Mouse (Mus musculus): ENCODE measurements around the gene Negr1.

Gene Negr1

DNA sequence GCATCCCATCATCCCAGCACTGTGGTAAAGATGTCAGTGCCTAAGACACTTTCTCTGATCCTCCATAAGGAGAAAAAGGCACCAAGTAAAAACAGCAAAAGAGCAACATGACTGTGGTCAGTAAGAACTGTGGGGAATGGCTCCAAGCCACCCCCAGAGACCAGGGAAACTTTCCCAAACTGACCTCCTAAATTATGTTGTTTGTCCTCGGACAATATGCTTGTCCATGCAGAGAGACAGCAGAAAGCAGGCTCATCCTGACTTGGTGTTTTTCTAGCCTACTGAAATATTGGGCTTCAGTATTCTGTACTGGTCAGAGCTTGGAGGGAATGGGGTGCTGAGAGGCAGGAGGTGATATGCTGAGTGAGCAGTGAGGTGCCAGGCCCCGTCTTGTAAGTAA, 647.8 kb downstream of the Negr1 start:
- no peak for DNase-seq (ENCODE audit: low read depth, low spot score)

DNA sequence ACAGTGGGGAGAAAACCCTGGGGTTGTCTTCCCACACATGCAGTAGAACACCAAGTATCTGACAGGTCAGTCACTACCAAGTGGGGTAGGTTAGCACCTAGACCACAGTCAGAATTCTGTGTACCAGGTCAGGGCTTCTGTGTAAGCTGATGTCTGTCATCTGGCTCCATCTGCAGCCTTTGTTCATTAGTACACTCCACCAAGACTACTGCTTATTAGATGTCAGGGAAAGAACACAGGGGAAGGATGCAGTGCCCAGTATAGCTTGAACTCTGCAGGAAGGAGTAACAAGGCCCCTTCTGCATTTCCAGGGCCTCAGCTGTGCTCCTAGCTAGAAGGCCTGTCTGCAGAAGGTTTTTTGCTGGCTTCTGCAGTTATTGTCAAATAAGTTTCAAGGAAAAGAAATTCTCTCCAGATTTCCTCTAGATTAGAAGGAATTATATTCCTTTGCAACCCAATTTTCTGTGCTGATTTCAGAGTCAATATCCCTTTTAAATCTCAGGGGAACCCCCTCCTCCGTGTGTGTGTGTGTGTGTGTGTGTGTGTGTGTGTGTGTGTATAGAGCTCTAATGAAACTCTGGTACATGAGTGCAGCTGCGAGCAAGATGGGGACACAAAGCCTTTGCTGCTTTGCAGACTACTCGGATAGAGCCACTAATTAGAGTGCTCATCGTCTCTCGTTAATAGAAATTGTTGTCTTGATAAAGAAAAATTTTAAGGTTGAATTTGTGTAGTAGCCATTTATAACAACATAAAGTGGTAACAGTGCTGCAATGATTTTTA, 654.5 kb downstream of the Negr1 start:
- no peak for DNase-seq (ENCODE audit: low read depth, low spot score)

DNA sequence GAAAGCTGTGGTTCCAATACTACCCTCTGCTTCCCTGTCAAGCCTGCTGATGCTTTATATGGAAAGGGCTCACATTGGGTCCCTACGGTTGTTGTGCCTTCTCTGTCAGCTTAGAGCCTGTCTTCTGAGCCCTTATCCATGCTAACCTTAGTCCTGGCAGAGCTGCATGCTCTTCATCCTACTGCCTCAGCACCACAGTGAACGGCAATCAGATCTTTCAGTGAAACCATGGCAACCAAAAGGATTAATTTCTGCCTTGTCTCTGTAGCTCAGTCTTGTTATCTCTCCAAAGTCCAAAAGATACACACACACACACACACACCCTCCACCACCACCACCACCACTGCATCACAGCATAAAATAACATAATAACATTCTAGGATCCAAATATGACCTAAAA, 656.2 kb downstream of the Negr1 start:
- no peak for DNase-seq (ENCODE audit: low read depth, low spot score)

DNA sequence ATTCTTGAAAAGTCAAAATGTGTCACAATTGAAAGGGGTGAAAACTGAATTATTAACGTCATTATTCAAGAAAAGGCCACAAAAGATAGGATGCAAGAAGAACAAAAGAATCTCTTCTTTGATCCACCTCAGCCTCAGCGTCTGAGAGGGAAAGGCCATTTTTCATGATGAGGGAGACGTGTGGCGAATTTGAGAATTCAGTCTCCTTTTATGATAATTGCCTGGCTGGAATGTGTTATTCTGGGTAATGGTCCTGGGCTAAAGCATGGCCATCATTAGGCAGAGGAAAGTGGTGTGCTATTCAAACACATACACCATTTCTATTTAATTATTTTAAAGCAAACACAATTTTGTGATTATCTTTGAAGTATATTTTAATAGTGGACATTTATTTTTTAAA, 663.3 kb downstream of the Negr1 start:
- no peak for DNase-seq (ENCODE audit: low read depth, low spot score)

DNA sequence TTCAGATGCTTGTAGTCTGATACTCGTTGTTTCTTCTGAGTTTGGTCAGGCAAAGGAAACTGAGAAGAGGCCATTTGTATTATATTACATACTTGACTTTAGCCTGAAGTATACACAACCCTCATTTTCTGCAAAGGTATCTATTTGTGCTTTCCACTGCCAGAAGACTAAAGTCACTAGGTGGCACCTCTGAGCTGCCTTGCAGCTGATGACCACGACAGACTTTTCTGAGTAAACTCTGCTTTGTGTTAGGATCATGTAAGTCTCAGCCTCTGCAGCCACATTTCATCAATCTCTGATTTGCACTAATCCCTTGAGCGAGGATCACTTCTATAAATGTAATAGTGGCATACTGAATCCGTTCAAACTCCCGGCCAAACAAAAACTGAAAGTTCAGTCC, 671.1 kb downstream of the Negr1 start:
- peak; percentile 19 for DNase-seq (ENCODE audit: low read depth, low spot score)

DNA sequence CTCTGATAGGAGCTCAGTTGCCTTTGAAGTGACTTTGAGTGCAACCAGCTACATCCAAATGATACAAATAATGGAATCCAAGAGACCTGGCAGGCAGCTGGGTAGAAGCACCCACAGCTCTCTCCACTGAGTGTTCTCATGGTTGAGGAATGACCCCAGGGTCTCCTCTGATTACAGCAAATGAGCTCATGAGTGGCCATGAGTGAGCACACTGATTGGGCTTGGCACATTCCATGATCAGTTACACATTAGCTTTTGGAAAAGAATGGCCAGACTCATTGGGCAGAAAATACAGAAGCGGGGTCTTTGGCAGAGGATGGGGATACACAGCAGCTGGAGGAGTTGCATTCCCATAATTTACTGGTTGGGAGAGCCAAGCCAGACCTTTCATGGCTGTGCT, 678.6 kb downstream of the Negr1 start:
- DNase-seq (ENCODE audit: low read depth, low spot score): no peak

DNA sequence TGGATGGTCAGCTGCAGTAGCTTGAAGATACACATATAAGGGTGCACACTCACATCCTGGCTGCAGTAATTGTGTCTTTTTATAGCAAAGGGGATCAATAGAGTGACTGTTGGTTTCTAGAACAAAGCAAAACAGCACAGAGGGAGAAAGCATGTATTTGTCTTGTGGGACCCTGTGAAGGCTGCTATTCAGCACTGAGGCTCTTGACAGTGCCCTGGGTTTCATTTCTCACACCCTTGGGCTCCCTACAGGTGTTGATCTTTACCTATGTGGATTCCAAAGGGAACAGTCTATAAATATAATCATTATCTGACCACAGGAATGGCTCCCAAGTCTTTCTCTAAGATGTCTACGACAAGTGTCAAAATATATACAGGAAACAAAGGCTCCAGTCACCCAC, 693.9 kb downstream of the Negr1 start:
- DNase-seq (ENCODE audit: low read depth, low spot score): peak; percentile 24

DNA sequence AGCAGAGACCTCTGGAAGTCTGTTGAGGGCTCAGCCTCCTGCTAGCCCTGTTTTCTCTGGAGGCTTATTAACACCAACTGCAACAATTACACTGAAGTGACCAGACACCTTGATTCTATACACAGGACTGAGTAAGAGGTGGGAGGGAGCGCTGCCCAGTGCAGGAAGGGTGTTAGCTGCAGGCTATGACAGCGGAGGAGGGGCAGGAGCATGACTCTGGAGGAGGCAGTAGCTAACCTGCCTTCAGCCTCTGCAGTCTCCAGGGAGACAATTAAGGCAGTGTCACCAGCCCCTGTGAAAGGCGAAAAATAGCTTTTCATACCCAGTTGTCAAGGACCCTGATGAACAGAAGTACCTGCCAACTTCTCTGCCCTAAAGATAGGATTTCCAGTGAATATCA, 694.3 kb downstream of the Negr1 start:
- DNase-seq (ENCODE audit: low read depth, low spot score): peak; percentile 12

DNA sequence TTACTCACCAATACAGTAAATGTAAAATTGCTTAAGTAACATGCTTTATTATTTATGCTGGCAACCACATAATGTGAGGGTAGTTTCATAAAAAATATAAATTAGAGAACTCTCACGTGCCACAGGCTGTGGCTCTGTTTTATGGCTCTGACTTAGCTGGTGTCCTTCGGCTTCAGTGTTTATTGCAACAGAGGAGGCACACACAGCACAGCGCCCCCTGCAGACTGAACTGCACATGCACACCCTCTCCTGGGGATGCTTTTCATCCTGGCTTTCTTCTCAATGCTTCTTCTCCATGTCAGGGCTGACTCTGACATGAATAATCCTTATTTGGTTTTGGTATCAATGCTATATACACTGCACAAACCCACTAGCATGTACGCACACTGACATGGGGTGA, 707.1 kb downstream of the Negr1 start:
- no peak for DNase-seq (ENCODE audit: low read depth, low spot score)

DNA sequence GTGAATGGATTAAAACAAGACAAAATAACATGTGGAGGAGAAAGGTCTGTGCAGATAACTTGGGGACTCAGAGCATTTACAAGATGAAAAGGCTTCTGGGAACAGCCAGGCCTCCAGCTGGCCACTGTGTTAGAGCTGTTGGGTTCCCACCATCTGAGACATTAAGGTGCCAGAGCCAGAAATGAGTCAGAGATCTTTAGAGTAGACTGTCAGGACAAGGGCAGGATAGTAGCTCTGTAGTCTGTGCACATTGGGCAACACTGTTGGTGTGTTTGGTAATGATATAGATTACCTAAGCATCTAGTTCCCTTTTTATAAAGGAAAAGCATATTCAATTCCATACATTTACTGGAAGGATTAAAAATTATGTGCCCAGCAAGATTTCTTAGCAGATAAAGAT, 710.8 kb downstream of the Negr1 start:
- DNase-seq (ENCODE audit: low read depth, low spot score): no peak

DNA sequence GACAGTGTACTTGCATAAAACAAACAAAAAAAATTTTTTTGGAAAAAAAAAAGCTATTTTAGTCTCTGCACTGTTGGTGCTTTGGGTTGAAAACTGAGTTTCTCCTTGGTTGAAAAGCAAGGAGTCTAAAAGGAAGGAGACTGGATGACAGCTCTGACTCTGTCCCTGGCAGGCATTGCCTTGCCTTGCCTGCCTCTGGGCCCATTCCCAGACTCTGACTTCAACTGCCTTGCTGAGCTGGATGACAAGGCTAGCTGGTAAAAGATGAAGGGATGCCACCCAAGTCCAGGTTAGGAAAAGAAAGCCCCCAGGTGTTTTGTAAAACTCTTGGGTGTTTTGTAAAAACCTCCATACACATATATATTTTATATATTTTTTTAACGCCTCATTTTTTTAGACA, 712.5 kb downstream of the Negr1 start:
- no peak for DNase-seq (ENCODE audit: low read depth, low spot score)

DNA sequence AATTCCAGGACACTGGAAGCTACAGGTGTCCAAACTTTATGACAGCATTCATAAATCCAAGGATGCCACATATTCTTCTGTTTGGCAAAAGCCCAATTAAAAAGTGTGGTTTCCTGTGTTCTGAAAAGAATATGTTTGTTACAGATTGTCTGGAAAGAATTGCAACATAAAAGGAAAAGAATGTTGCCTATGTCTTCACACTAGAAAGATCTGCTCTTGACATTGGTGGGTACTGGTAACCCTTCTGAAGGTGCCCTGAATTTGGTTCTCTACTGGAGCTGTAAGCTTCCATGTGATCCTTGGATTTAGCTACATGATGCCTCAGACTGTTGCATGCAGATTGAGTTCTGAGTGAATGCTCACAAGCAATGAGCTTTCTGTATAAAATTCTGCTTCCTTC, 718.1 kb downstream of the Negr1 start:
- no peak for DNase-seq (ENCODE audit: low read depth, low spot score)

DNA sequence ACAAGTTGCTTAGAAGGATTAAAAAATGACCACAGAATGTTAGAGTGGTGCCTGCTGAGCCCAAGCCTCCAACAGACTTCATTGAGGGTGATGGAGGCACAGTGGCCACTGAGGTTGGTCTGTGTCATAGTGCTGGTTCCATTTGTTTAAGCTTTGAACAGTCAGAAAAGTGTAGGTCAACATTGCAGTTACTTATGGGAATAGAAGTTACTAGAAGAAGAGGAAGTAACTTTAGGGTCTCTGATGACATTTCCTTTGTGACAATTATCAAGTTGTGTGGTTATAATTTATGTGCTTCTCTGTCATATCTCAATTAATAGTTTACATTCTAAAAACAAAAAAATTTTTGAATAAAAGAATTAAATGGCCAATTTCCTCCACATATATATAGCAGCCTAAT, 719.7 kb downstream of the Negr1 start:
- DNase-seq (ENCODE audit: low read depth, low spot score): no peak

DNA sequence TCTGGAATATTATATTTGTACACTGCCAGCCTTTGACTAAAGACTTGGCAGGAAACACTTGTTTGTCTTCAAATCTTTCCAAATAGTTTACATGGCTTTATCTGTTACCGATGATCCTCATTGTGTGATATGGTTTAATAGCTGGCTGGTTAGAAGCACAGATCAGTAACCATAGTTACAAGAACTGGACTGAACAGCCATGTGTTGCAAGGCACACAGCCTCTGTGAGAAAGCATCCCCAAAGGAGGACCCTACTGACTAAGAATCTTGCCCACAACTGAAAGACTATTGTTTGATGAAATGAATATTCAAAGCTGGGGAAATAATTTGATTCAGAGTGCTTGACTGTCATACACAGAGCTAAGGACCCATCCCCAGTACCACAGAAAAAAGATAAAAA, 729.7 kb downstream of the Negr1 start:
- DNase-seq (ENCODE audit: low read depth, low spot score): no peak

DNA sequence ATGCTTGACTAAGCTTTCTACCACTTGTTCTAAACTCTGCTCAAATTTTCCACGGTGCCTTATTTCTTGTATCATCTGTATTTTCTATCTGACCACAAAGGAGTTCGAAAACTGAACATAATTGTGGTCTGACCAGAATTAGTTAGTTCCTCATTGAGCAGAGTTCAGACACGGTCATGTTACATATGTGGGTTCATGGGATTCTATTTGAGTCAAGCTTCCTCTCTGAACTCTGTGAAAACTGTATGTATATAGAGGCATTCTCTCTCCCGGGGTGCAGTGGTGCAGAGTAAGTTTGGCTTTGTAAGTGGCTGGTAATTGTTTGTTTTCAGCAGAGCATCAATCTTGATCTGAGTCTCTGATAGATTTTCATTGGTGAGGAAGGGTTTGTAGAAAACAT, 735.6 kb downstream of the Negr1 start:
- no peak for DNase-seq (ENCODE audit: low read depth, low spot score)

DNA sequence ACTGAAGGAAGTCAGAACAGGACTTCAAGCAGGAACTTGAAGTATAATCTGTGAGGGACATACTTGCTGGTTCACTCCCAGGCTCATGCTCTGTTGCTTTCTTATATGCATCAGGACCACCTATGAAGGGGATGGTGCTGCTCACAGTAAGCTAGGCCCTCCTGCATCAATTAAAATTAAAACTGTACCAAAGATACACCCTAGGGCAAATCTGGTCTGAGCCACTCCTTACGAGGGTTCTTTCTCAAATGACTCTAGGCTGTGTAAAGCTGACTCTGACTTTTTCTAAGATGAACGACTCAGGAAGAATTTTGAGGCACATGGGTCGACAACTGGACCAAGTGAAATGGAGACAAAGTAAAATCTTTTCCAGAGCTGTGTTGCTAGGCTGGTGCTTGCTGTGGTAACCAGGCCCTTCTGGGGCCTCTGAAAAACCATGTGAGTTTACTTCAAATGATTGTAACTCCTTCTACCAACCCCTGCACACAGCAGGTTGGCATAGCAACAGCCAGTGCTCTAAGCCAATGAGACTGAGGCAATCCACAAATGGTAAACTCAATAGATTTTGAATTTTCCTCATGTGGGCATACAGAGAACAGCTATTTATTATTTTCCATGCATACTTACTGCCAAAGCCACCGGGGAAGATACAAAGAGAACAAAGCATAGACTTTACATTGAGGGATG, 742.0 kb downstream of the Negr1 start:
- no peak for DNase-seq (ENCODE audit: low read depth, low spot score)

DNA sequence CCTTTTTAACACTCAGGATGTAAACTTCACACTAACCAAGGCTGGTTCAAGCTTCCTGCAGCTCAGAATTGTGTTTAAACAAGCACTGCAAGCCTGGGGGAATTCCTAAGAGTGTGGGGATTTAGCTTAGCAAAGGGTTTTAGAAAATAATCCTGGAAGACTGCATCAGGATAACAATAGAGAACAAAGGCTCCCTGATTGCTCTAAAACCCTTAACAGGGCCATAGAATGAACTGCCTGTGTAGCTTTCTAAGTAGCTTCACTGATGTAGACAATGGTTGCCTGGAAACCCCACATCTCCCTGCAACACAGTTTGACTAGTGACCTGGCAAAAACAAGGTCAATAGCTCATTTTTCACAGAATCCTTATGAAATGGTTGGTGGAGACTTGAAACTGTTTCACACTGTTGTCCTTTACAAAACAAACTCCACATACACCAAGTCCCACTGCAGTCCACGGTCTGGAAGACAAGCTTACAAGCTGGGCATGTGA, 759.5 kb downstream of the Negr1 start:
- DNase-seq (ENCODE audit: low read depth, low spot score): no peak

DNA sequence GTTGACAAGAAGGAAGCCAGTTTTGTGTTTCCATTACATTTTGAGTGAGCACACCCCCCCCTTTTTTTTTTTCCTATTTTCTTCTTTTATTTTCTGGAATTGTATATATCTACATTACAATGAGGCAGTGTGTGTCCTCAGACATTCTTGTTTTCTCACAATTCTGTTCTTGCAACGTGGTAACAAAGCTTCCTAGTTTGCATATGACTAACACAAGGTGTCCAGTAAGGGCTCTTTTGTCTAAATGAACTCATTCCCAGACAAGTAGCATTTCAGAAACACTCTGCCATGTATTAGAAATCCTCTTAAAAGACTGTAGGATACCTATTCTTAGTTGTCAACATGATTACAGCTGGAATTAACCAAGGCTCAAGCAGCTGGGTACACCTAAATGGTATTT, 760.2 kb downstream of the Negr1 start:
- no peak for DNase-seq (ENCODE audit: low read depth, low spot score)

DNA sequence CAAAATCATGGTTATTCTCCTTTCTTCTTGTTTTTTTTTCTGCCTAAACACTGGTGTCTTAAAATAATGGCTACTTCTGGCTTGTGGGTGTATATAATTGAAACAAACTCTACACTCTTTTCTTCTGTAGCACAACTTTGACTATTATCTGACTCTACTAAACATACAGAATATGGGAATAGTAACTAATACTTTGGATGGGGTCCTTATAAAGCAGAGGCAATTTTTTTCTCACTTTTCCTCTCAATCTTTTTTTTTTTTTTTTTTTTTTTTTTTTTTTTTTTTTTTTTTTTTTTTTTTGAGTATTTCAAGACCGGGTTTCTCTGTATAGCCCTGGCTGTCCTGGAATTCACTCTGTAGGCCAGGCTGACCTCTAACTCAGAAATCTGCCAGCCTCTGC, 772.6 kb downstream of the Negr1 start:
- no peak for DNase-seq (ENCODE audit: low read depth, low spot score)

DNA sequence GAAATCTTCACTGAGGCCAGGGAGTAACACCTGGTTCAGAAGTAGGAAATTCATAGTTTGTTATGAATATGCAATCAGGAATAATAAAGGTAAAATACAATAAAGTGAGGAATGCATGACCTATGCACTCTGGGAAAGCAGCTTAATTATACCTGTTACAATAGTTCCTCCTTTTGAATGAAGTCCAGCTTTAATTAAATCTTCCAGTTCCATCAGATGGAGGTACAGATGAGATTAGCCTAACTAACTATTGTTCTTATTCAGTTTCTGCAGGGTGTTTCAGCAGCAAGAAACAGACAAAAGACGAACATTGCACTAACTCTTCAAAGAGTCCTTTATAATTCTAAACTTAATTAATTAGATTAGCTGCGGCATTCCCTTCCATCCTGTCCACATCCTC, 787.9 kb downstream of the Negr1 start:
- DNase-seq (ENCODE audit: low read depth, low spot score): no peak

DNA sequence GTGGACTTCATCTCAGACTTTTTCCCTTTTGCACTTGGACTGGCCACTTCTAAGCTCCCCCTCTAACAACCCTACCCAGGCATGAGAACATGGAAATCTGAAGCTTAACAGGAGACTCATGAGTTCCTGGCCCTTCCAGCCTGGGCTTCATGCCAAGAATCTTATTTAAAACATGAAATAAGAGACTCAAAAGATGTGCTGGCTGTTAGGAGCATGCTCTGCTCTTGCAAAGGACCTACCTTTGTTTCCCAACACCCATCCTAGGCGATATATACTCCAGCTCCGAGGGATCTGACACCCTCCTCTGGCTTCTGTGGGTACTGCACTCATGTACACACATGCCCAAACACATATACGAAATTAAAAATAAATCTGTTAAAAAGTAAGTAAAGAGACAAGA, 797.3 kb downstream of the Negr1 start:
- DNase-seq (ENCODE audit: low read depth, low spot score): peak; percentile 32

DNA sequence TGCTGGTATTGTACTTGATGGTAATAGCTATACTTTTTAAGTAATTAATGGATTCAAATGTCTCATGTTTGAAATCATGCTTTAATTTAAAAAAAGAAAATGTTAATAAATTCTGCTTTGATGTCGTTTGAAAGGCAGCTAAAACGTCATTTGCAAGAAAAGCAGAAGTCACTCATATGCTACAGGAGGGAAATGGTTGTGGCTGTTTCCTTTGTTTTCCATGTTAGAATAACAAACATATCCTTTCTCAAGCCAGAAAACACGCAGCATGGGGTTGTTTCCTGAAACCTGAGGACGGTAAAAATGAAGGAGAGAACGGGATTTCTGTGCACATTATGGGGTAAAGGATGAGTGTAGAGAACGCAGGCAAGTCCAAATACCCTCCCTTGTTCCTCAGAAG, 798.2 kb downstream of the Negr1 start:
- DNase-seq (ENCODE audit: low read depth, low spot score): no peak
